Mouse (Mus musculus) heart, adult 2 months (tissue): ENCODE measurements around the gene Evi2. TPM values are rescaled to one million over a fixed set of nuclear protein-coding genes. Genes with fewer than 3 reads are reported as not detected.

Experiments
- DNase-seq, 2 experiments: peaks; one replicate each; pipeline ENCODE4 v3.0.0; 2021
- H3K27ac ChIP-seq: fragments of 200-600 bp; 2 replicates; pipeline ENCODE4 v1.8.1; 2022
- H3K27me3 ChIP-seq: fragments of 200-500 bp; 2 replicates; pipeline ENCODE4 v1.6.1; 2012; ENCODE audit warnings: mild to moderate bottlenecking, low read length, inconsistent platforms, mixed read lengths; ENCODE audit not compliant: control insufficient read depth, insufficient read depth
- H3K36me3 ChIP-seq: fragments of 200-500 bp; 2 replicates; pipeline ENCODE4 v1.6.1; 2012; ENCODE audit warnings: low read length, inconsistent platforms; ENCODE audit not compliant: control insufficient read depth, insufficient read depth
- H3K4me1 ChIP-seq: fragments of 200-500 bp; 2 replicates; pipeline ENCODE4 v1.6.1; 2011; ENCODE audit warnings: low read length; ENCODE audit not compliant: control insufficient read depth, insufficient read depth
- H3K4me3 ChIP-seq: fragments of 200-600 bp; 2 replicates; pipeline ENCODE4 v1.8.1; 2022
- H3K79me2 ChIP-seq: fragments of 200-500 bp; replicated peaks from 2 replicates; pipeline ENCODE4 v1.6.1; 2012; ENCODE audit warnings: mild to moderate bottlenecking, inconsistent platforms, low read length, moderate library complexity, mixed read lengths; ENCODE audit not compliant: control insufficient read depth, insufficient read depth
- H3K9ac ChIP-seq: fragments of 200-500 bp; 2 replicates; pipeline ENCODE4 v1.6.1; 2012; ENCODE audit warnings: low read depth, mild to moderate bottlenecking, control low read depth, inconsistent platforms, low read length, mixed read lengths
- CTCF ChIP-seq: fragments of 200-600 bp; IDR thresholded peaks from 2 replicates; pipeline ENCODE4 v1.8.1; 2022; ENCODE audit warnings: antibody characterized with exemption, mild to moderate bottlenecking, moderate library complexity
- EP300 ChIP-seq: fragments of 200-500 bp; IDR thresholded peaks from 2 replicates; pipeline ENCODE4 v1.6.1; 2011; ENCODE audit warnings: low read depth, low read length, control low read depth; ENCODE audit not compliant: insufficient read depth
- POLR2A ChIP-seq: fragments of 200-500 bp; IDR thresholded peaks from 2 replicates; pipeline ENCODE4 v1.6.1; 2011; ENCODE audit warnings: mild to moderate bottlenecking, low read depth, low read length, control low read depth; ENCODE audit not compliant: insufficient read depth
- WGBS: fragments of 180-500 bp; shearing (Covaris S2); methylation state at CpG from one replicate; pipeline ENCODE4 v1.1.7; 2018; 5-methylcytosine and 5-hydroxymethylcytosine counted together
- intact Hi-C: fragments of 180-260 bp; cut with DNase I; formaldehyde crosslinking; loops from one replicate; pipeline ENCODE4 v1.15.1; 2025
- polyA plus RNA-seq: library from polyadenylated mRNA; depleted of rRNA; stranded (reverse); fragments of >200 nt; gene quantifications from 2 replicates; pipeline ENCODE4 v1.2.3, GENCODE M21; 2012; rRNA removed
- total RNA-seq, 2 experiments: library from RNA; stranded (reverse); gene quantifications; 2 replicates each; pipeline ENCODE4 v1.2.3; 2021

The Evi2 gene
- total and polyA plus RNA-seq, 3 experiments, result 0.14 to 0.29 (median 0.16) TPM

- Histone ChIP-seq H3K27ac (no peak overlapping the region), H3K36me3 (no peaks in the 10 kb centered on the region; the same call in 1 of the 2 replicates), H3K4me3 (no peak overlapping the region), H3K9ac (no peak overlapping the region), H3K79me2 (no peaks in the 10 kb centered on the region), H3K27me3 (no peaks in the 10 kb centered on the region), H3K4me1 (no peaks in the 10 kb centered on the region)
- TF ChIP-seq POLR2A (no peak), EP300 (no peak), CTCF (no peak)
- 92% methylated on average over 6 of the region's 6 CpGs for WGBS
- DNase-seq, result no peak
- intact Hi-C loops, result no loop called here
Measured at GRCm38 (mm10) chr11:79483392-79483791, 47.0 kb downstream of the Evi2 start.

DNA sequence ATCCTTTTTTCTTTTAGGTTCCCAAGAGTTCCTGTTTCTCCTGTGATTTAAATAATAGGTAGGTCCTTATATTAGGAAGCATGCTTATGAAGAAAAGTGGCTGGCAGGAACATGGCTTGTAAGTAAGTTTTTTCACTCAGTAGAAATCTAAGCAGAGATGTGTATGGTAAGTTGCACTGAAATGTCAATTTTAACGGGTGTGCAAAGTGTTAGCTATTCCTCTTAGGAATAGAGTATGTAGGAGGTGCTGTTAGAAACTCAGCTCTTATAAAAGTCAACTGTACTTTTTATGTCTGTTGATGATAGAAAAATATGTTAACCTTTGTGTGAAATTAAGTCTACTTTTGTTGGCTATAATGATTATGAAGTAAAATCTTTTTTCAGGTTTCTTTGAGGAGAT is 62.3 kb downstream of the Evi2 start:
- Histone ChIP-seq H3K27me3 (no peaks in the 10 kb centered on the region), H3K27ac (no peak overlapping the region), H3K9ac (no peak overlapping the region), H3K4me1 (no peaks in the 10 kb centered on the region), H3K36me3 (no peaks in the 10 kb centered on the region), H3K79me2 (no peaks in the 10 kb centered on the region), H3K4me3 (no peak overlapping the region)
- DNase-seq, result no peak
- no peak for TF ChIP-seq EP300
- TF ChIP-seq POLR2A, result no peak
- TF ChIP-seq CTCF, result no peak
- WGBS, result 58% methylated on average over 1 of the region's 1 CpGs
- intact Hi-C loops, result no loop called here

Other genes starting within 250 kb of the Evi2 start
- gene Gm9964, start 233.7 kb downstream of the Evi2 start, total RNA-seq, result under 1 TPM in 1 of 2 experiments, not detected in 1; 0.43 TPM
- gene Gm9964, start 233.7 kb downstream of the Evi2 start, polyA plus RNA-seq, result not detected in 2 replicates
- 10 to 100 TPM; 30.5 to 30.9 TPM for gene Nf1, start 190.9 kb downstream of the Evi2 start, total RNA-seq
- gene Nf1, start 190.9 kb downstream of the Evi2 start, polyA plus RNA-seq, result 8.5 and 13.5 TPM in 2 replicates
- not detected for gene Omg, start 26.5 kb downstream of the Evi2 start, total RNA-seq
- 0.06 TPM in 1 of 2 replicates, not detected in the other for gene Omg, start 26.5 kb downstream of the Evi2 start, polyA plus RNA-seq
- gene Evi2b, start 6.8 kb downstream of the Evi2 start, total RNA-seq, result 1 to 10 TPM in 1 of 2 experiments, under 1 TPM in 1; 0.43 to 1.0 TPM
- gene Evi2b, start 6.8 kb downstream of the Evi2 start, polyA plus RNA-seq, result 3.8 and 4.2 TPM in 2 replicates
- gene Evi2a, start within 50 bp of the Evi2 start, total RNA-seq, result 1 to 10 TPM; 1.9 to 2.0 TPM
- gene Evi2a, start within 50 bp of the Evi2 start, polyA plus RNA-seq, result 3.8 and 4.2 TPM in 2 replicates
- gene Rab11fip4, start 60.6 kb upstream of the Evi2 start, total RNA-seq, result under 1 TPM; 0.11 to 0.26 TPM
- gene Rab11fip4, start 60.6 kb upstream of the Evi2 start, polyA plus RNA-seq, result 0.20 and 0.66 TPM in 2 replicates